Mouse (Mus musculus) small intestine, adult 2 months (tissue): ENCODE results near the gene Mcfd2. TPM values are rescaled to one million over a fixed set of nuclear protein-coding genes. Genes with fewer than 3 reads are reported as not detected.

Experiments
- H3K27ac ChIP-seq: fragments of 200-500 bp; 2 replicates; pipeline ENCODE4 v1.5.1; 2012; ENCODE audit warnings: low read depth, low read length, control low read depth, inconsistent platforms; ENCODE audit not compliant: insufficient read depth
- H3K27me3 ChIP-seq: fragments of 200-500 bp; 2 replicates; pipeline ENCODE4 v1.6.1; 2012; ENCODE audit warnings: mild to moderate bottlenecking, moderate library complexity, low read length, inconsistent platforms; ENCODE audit not compliant: control insufficient read depth, insufficient read depth
- H3K36me3 ChIP-seq: fragments of 200-500 bp; 2 replicates; pipeline ENCODE4 v1.6.1; 2012; ENCODE audit warnings: mild to moderate bottlenecking, low read length, control low read depth, inconsistent platforms; ENCODE audit not compliant: control insufficient read depth, insufficient read depth
- H3K4me1 ChIP-seq: fragments of 200-500 bp; 2 replicates; pipeline ENCODE4 v1.6.1; 2012; ENCODE audit warnings: low read length, inconsistent platforms, mixed read lengths; ENCODE audit not compliant: control insufficient read depth, insufficient read depth, insufficient read length
- H3K4me3 ChIP-seq: fragments of 200-500 bp; 2 replicates; pipeline ENCODE4 v1.5.1; 2012; ENCODE audit warnings: low read depth, mild to moderate bottlenecking, control low read depth, inconsistent platforms, low read length, moderate library complexity
- CTCF ChIP-seq: fragments of 200-500 bp; IDR thresholded peaks from 2 replicates; pipeline ENCODE4 v1.5.1; 2012; ENCODE audit warnings: low read depth, mild to moderate bottlenecking, control low read depth, inconsistent platforms, low read length, moderate library complexity, mixed read lengths; ENCODE audit not compliant: insufficient replicate concordance, insufficient read length; ENCODE audit errors: extremely low read depth
- POLR2A ChIP-seq: fragments of 200-500 bp; IDR thresholded peaks from 2 replicates; pipeline ENCODE4 v1.6.1; 2012; ENCODE audit warnings: low read depth, mild to moderate bottlenecking, control low read depth, inconsistent platforms, low read length, moderate library complexity
- WGBS: fragments of 180-500 bp; shearing (Covaris S2); methylation state at CpG from one replicate; pipeline ENCODE4 v1.1.7; 2018; 5-methylcytosine and 5-hydroxymethylcytosine counted together
- polyA plus RNA-seq: library from polyadenylated mRNA; depleted of rRNA; stranded (reverse); fragments of >200 nt; gene quantifications from 2 replicates; pipeline ENCODE4 v1.2.3, GENCODE M21; 2012

Mcfd2 gene
- polyA plus RNA-seq, 1 experiment = 169 TPM

- no peak overlapping the region for H3K4me3 ChIP-seq
- 85% methylated on average over 8 of the region's 8 CpGs for WGBS
- no peak overlapping the region for H3K27ac ChIP-seq
- peaks cover 36% of the 10 kb centered on the region for H3K4me1 ChIP-seq
- TF ChIP-seq POLR2A (no peak), CTCF (no peak)
- peaks cover 15% of the 10 kb centered on the region for H3K36me3 ChIP-seq
- no peaks in the 10 kb centered on the region for H3K27me3 ChIP-seq
These were observed 21.6 kb upstream of the Mcfd2 start for GRCm38 (mm10) chr17:87287197-87287777.

DNA sequence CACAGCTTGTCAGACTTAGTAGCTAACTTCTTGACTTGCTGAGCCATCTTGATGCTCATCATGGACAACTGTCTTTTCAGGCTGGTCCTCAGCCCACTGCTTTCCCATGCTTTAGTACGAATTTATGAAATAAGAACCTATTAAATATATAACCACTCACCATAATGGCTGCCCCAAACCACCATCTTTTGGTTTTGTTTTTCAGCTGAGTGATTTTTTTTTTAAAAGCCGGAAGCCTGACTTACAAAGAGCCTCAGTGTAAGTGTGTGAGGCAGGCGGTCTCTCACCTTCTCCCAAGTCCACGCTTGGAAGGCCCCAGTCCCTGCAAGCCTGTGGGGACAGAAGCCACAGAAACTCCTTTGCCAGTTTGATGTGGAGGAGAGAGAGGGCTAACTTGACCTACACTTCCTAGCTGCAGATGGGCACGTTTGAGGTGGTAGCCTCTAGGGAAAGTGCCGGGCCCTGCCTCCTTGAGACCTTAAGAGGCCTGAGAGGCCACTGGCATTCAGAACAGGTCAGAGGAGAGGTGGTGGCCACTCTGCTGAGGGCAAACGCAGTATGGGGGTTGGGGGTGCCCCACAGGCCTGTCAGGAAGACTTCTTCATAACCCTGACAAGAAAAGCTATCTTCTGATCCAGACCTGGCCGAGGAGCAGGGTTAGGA, 20.9 kb upstream of the Mcfd2 start:
- no peak overlapping the region for H3K27ac ChIP-seq
- 0 out of 2 replicates have a peak, but pooled peaks cover 8% of the 10 kb centered on the region for H3K36me3 ChIP-seq
- TF ChIP-seq CTCF (no peak), POLR2A (no peak)
- H3K4me3 ChIP-seq = no peak overlapping the region
- peaks cover 30% of the 10 kb centered on the region for H3K4me1 ChIP-seq
- no peaks in the 10 kb centered on the region for H3K27me3 ChIP-seq
- WGBS = 80% methylated on average over 8 of the region's 8 CpGs

DNA sequence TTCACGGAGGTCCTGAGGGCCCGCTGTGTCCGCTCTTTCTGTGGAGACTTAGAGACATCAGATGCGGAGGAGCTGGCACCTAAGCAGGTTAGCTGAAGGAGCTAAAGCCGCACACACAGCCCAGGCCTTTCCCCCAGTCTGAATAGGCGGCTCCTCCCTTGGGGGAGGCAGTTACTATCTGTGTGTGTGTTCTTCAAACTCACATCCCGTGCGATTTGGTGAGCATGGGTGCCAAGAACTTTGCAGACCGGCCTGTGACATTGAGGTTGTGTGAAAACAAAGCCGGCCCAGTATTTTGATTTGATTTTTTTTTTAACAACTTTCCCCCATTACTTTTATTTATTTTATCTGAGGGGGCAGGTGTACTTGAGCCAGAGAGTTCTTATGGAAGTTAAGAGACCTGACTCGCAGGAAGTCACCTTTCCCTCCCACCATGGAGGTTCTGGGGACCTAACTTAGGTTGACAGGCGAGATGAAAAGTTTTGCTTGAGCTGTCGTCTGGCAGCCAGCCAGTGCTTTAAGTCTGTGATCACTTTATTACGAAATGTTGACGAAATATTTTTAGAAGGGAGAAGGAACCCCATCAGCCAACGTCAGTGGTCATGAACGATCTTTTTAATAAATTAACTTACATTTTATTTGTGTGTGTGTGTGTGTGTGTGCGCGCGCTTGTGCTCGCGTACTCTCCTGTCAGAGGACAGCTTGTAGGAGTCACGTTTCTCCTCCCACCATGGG, 20.2 kb upstream of the Mcfd2 start:
- WGBS = 76% methylated on average over 23 of the region's 23 CpGs
- no peak overlapping the region for H3K27ac ChIP-seq
- peaks cover 28% of the 10 kb centered on the region for H3K4me1 ChIP-seq

DNA sequence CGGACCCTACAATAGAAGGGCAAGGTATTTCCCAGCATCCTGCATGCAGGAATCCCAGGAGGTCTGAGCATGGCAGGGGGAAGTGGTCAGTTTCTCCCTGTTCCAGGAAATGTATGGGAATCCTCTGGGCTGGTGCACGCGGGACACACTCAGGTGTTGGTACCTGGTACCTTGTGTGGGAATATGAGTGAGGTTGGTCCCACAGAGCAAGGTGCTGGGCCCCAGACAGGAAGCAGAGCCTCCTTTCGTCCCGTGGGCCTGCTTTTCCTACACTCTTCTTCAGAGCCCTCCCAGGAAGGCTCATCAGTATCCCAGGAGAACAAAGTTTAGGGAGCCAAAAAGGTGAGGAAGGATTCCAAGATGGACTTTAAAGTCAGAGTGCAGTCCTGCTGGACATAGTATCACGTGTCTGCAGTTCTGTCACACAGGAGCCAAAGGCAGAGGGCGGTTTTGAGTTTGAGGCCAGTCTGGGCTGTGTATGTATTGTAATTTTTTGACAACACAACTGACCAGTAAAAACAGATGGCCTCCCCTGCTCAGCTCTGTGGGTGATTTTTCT, 18.8 kb upstream of the Mcfd2 start:
- Histone ChIP-seq H3K27ac (peak overlapping the region; percentile 90), H3K4me1 (peaks cover 20% of the 10 kb centered on the region), H3K4me3 (peak overlapping the region; percentile 46), H3K36me3 (0 out of 2 replicates have a peak, but pooled peaks cover 5% of the 10 kb centered on the region), H3K27me3 (no peaks in the 10 kb centered on the region)
- whole genome bisulfite sequencing = 61% methylated on average over 7 of the region's 7 CpGs
- TF ChIP-seq CTCF = no peak
- no peak for TF ChIP-seq POLR2A

More for the DNA sequence above, 20.2 kb upstream of the Mcfd2 start:
- H3K27me3 ChIP-seq = no peaks in the 10 kb centered on the region
- H3K36me3 ChIP-seq = 0 out of 2 replicates have a peak, but pooled peaks cover 8% of the 10 kb centered on the region
- no peak for TF ChIP-seq CTCF
- no peak for TF ChIP-seq POLR2A
- H3K4me3 ChIP-seq = no peak overlapping the region

DNA sequence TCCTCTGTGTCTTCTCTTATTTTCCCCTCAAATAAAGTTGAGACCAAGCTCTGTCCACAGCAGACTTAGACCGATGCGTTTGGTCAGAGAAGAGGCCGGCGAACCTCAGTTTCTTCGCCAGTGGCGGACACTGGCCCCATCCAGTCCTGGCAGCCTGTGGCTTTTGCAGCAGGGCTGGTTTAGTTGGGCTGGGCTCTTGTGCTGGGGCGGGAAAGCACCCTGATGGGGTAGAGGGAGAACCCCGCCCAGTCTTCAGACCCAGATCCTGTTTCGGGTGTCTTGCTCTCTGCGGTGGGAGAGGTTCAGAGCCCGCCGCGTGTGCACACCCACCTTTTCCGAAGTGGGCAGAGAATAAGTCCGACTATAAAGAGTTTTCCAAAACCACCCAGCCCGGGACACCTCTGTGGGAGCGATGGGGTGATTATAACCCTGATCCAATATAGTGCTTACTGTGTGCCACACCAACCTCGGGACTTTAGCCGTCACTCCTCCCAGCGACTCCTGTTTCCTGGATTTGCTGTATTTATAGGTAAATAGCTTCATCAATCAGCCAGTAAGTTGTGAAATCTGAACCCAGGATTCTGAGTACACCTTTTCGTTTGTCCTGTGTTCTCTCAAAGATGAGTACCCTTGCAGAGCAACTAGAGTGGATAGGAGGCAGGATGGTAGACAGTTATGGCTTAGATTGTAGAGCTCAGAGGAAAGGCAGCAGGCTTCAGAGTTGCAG, 18.2 kb upstream of the Mcfd2 start:
- peak; percentile 30; the same call in 1 of the 2 replicates for TF ChIP-seq POLR2A
- TF ChIP-seq CTCF = no peak
- Histone ChIP-seq H3K4me1 (peaks cover 15% of the 10 kb centered on the region), H3K27me3 (no peaks in the 10 kb centered on the region), H3K4me3 (peak overlapping the region; percentile 94), H3K36me3 (0 out of 2 replicates have a peak, but pooled peaks cover 5% of the 10 kb centered on the region), H3K27ac (peak overlapping the region; percentile 90)
- 8% methylated on average over 21 of the region's 21 CpGs for WGBS

- TF ChIP-seq POLR2A (no peak), CTCF (no peak)
- H3K4me3 ChIP-seq = peak overlapping the region; percentile 94
- H3K36me3 ChIP-seq = 0 out of 2 replicates have a peak, but pooled peaks cover 5% of the 10 kb centered on the region
- H3K27ac ChIP-seq = peak overlapping the region; percentile 90
- H3K27me3 ChIP-seq = no peaks in the 10 kb centered on the region
- peaks cover 15% of the 10 kb centered on the region for H3K4me1 ChIP-seq
- under 1% methylated on average over 56 of the region's 56 CpGs for WGBS
These were observed 17.5 kb upstream of the Mcfd2 start for GRCm38 (mm10) chr17:87283055-87283754.
